Mouse (Mus musculus) liver, embryonic 14.5 days (tissue): Measurements from ENCODE around the gene Gm5751.

Experiments used
- CTCF ChIP-seq: IDR thresholded peaks from 2 replicates; pipeline ENCODE4 v1.5.1; 2016; ENCODE audit warnings: antibody characterized with exemption, low read depth, control low read depth
- EP300 ChIP-seq: IDR thresholded peaks from 2 replicates; pipeline ENCODE4 v1.6.1; 2016; ENCODE audit warnings: antibody characterized with exemption, low read depth

DNA sequence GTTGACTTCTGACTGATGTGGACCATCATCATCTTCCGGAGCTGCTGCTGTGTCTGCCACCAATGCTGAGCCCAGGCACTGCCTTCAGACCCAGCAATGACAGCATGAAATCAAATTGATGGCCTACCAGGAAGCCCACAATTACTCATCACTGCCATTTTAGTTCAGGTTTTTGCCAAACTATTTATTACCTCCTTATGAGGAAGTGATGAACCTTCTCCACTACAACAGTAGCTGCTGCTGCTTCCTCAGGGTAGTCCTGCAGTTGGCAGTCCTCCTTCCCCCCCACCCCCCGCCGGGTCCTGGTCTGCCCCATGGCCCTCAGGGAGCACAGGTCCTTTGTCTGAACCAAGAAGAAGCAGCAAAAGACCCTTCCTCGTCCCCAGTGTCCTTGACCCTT lies 26.8 kb downstream of the Gm5751 start:
- no peak for TF ChIP-seq CTCF
- no peak for TF ChIP-seq EP300
